ENCODE assay signal across 8 mouse cellular contexts in the genomic region with DNA sequence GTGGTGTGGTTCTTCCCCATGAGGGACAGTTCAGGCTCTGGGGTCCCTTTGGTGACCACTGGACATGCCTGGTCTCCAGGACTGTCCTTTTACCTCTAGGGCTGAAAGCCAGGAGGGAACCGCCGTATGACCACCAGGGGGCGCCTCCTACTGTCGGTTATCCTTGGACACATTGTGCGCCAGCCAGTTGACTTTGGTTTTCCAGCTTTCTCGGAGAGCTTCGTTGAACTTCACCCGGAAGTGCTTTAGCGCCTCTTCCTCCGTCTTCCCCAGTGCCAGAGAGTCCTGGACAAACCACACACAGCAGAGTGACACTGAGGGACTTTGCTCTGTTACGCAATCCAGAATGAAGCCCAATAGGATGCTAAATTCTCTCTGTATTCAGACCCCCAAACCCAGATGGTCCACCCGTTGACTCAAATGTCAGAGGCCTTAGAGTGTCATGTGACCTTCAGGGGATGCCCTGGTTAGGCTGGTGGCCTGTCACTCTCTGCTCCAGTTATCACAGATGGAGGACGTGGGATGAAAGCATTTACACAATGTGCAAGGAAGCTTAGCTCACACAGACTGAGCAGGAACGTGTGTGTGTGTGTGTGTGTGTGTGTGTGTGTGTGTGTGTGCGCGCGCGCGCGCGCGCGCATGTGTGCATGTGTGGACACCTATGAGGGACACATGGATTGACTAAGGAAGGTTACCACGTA. TPM values are rescaled to one million over a fixed set of nuclear protein-coding genes. Genes with fewer than 3 reads are reported as not detected.
A peak's percentile ranks its signal among the peaks of the same experiment; 100 is the strongest.
DNase-seq lines count a peak whose midpoint lies in the region; ATAC-seq and TF ChIP-seq lines count a peak whose summit lies in the region.

No protein-coding gene starts in this region.

- H3K27me3 ChIP-seq in liver, postnatal 0 days (ENCODE audit: insufficient read depth, low read length): no peaks in the 10 kb centered on the region

- peaks cover 4% of the 10 kb centered on the region; the same call in 1 of the 2 replicates for H3K4me1 ChIP-seq in liver, postnatal 0 days (ENCODE audit: insufficient read depth)

- no peak overlapping the region for H3K27ac ChIP-seq in liver, postnatal 0 days (ENCODE audit: low read depth)

- H3K9ac ChIP-seq in liver, postnatal 0 days (replicated peaks): no peak overlapping the region

- peak; percentile 83 for TF ChIP-seq CTCF in liver, postnatal 0 days (IDR thresholded peaks at IDR 0.05; ENCODE audit: low read depth)

- no peaks in the 10 kb centered on the region for H3K9me3 ChIP-seq in liver, postnatal 0 days (ENCODE audit: low read length)

- 62% methylated on average over 24 of the region's 24 CpGs for WGBS in liver, postnatal 0 days (ENCODE audit: insufficient replicate concordance)

- H3K36me3 ChIP-seq in liver, postnatal 0 days (replicated peaks; ENCODE audit: insufficient read depth, low read length): peaks cover 39% of the 10 kb centered on the region

- intact Hi-C loops in gastrocnemius, postnatal 36 days (cut with DNase I): loop anchor here (1.0 kb wide), 1 partner anchor 62 kb away; no protein-coding TSS in a partner anchor

- peak; percentile 35 for ATAC-seq in liver, postnatal 0 days

- peak; percentile 74 for DNase-seq in 416B (ENCODE audit: low read depth)
- DNase-seq in T-cell, adult 2 months (ENCODE audit: low spot score): peak; percentile 58
- DNase-seq in cerebellum, postnatal 25 days: peak; percentile 80 to 89
- peak; percentile 69 to 72 for DNase-seq in gastrocnemius, postnatal 36 days
- peak; percentile 90 for DNase-seq in kidney, postnatal 10 days
- peak; percentile 79 for DNase-seq in liver, postnatal 0 days
- peak; percentile 71 for DNase-seq in ovary, postnatal 14 days (ENCODE audit: low spot score)
- peak; percentile 33 to 52 for DNase-seq in urinary bladder, adult 18-20 months (ENCODE audit: low spot score in 2 of 2)

- no peak for TF ChIP-seq EP300 in liver, postnatal 0 days (IDR thresholded peaks at IDR 0.05; ENCODE audit: low read depth)

- H3K4me3 ChIP-seq in liver, postnatal 0 days (ENCODE audit: low read depth, low read length): no peak overlapping the region

- no peak overlapping the region for H3K4me2 ChIP-seq in liver, postnatal 0 days (ENCODE audit: low read depth, low read length)

RNA-seq across cellular contexts. Expression of a gene that starts 51.7 kb away (rescaled TPM):
- 1 to 10 TPM; 8.8 to 10.0 TPM for total RNA-seq in gastrocnemius, postnatal 36 days (2021)
- 4.9 and 7.8 TPM in 2 replicates for polyA plus RNA-seq in liver, postnatal 0 days (2015; fragmentation: Nextera tagmentation; extraction: Ambion mirVana)
